Mouse (Mus musculus) MEL-GATA-1-ER (cell line): Measurements from ENCODE around the gene Aloxe3.

Experiments
- DNase-seq: peaks from one replicate; pipeline ENCODE4 v3.0.0-alpha.2; 2012; ENCODE audit warnings: low read depth; ENCODE audit errors: extremely low read depth

Aloxe3 gene

DNA sequence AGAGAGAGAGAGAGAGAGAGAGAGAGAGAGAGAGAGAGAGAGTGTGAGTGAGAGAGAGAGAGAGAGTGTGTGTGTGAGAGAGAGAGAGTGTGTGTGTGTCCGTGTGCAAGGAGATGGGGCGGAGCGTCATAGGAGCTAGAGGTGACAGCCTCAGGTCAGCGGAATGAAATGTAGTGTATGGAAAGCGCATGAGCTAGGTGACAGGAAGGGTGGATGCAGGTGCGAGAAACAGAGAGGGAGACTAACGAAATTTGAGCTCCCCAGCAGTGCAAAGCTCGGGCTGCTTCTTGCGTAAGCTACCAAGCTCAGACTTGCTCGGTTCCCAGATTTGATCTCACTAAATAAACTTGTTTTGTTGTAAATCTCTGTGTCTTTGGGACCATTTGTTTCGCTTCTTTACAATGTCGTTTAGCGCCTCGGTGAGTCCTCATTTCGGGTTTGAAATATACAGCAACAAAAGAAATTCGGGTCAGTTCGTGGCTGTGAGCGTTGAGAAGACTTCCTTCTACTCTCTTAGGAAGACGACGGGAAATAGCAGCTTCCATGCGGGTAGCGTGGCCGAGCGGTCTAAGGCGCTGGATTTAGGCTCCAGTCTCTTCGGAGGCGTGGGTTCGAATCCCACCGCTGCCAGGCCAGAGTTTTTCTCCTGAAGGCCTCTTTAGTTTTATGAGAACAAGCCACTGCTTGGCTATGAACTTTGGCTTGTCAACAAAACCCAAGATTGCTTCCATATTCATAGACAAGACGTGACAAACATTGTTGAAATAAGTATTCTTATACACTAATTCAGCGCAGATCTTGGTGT, 1.8 kb upstream of the Aloxe3 start:
- peak; percentile 87 for DNase-seq

- DNase-seq = no peak
Measured at GRCm38 (mm10) chr11:69124498-69124847, 1.2 kb upstream of the Aloxe3 start.

DNA sequence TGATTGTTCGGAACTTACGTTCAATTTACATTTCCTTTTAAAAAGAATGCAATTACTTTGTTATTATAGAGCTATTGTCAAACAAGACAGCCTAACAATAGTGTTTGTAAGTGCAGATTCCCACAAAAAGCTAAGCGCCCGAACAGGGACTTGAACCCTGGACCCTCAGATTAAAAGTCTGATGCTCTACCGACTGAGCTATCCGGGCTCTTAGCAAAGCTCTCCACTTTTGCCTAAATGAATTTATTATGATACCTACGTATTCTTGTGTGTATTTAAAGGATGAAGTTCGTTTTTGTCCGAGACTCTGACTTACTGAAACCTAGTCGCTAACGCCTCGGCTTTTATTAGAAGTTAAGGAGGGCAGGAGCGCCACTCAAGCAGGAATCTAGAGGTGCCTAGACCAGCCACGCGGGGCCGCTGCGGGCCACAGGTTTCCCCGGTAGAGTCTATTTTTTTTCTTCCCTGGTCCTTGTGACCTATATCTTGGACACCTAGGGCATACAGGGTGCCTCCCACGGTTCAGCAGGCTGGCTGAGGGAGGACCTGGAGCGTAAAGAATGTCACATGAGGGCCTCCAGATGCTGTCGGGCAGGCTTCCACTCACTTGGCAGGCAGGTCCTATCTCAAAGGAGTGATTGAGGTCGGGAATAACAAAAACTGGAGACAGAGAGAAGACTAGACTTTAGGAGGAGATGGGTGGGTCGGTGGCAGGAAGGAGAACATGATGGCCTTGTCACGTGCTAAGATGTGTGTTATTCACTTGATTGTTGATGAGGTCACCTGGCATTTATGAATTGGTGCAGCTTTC, 450 bp upstream of the Aloxe3 start:
- DNase-seq = peak; percentile 94

DNA sequence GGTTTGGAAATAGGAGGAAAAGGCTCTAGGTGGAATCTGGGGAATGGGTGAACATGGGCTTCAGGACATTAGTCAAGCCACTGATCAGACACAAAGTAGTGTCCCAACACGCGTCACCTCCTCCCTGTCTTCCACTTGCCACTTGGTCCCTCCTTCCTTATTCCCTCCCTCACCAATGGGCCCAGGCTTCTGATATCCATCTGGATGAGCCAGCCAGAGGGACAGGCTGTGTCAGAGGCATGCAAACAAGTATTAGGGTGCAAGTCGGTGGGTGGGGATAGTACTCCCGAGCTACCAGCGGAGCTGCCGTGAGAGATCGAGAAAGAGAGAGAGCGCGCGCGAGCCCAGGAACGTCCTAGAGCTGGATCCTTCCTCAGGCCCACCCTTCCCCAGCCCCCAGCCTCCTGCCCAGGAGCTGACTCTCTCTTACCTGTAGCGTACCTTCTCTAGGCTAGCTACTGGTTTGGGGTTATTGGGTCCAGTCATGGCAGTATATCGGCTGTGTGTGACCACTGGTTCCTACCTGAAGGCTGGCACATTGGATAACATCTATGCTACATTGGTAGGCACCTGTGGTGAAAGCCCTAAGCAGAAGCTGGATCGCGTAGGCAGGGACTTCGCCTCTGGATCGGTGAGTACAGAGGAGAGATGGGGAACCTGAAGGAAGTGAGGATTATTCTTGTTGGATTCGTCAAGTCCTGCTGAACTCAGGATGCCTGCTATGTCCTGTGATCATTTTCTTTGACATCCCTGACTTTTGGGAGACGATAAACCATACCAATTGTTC, 416 bp downstream of the Aloxe3 start:
- DNase-seq = no peak

DNA sequence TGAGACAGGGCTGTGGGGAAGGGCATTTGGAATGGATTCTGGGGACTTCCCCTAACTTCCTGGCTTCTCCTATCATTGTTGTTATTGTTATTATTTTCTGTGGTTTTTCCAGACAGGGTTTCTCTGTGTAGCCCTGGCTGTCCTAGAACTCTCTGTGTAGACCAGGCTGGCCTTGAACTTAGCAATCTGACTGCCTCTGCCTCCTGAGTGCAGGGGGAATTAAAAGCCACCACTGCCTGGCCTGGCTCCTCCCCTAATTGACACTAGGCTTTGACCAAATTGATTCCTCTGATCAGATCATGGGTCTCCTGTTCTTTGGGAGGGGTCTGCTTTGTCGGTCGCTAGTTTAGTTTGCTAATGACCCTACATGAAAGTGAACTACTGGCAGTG, 1.0 kb downstream of the Aloxe3 start:
- no peak for DNase-seq

DNA sequence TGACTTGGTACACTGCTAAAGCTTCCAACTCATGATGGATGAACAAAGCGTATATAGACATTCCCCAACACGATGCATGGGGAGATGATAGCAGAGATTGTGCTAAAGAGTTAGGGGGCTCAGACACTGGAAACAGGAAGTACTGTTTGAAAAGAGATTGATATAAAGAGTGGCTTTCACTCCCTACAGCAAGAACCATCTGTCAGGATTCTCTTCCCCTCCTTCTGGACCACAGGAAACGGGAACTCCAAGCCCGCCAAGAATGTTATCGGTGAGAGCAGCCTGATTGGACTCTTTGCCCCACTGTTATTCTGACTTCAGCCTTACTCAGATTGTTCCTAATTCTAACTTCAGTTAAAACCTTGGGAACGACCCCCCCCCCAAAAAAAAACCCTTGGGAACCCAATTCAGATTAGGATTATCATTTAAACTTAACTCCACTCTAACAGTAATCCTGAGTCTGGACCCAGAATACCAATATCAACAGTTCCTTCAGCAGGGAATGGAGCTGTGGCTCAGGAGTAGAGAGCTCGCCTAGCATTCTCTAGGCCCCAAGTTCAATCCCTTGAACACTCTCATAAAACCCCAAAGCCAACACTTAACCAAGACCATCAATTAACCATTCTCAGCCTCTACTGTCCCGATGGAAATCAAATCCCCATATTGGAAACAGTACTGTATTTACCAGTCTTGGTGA, 2.9 kb downstream of the Aloxe3 start:
- DNase-seq = no peak

DNA sequence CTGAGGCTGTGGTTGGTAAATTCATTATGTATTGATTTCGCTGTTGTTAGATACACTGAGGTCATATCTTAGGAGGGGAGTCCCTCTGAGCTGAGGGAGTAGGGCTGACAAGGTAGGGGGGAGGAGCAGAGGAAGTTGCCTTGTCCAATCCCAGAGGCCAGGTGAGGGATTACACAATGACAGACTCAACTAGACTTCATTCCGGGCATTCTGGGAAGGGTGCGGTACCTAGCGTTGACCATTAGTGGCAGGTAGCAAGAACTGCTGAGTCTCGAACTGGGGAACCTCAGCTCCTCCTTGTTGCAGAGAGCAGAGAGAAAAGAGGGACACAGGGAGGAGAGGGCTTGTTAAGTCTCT, 7.8 kb downstream of the Aloxe3 start:
- DNase-seq = no peak

DNA sequence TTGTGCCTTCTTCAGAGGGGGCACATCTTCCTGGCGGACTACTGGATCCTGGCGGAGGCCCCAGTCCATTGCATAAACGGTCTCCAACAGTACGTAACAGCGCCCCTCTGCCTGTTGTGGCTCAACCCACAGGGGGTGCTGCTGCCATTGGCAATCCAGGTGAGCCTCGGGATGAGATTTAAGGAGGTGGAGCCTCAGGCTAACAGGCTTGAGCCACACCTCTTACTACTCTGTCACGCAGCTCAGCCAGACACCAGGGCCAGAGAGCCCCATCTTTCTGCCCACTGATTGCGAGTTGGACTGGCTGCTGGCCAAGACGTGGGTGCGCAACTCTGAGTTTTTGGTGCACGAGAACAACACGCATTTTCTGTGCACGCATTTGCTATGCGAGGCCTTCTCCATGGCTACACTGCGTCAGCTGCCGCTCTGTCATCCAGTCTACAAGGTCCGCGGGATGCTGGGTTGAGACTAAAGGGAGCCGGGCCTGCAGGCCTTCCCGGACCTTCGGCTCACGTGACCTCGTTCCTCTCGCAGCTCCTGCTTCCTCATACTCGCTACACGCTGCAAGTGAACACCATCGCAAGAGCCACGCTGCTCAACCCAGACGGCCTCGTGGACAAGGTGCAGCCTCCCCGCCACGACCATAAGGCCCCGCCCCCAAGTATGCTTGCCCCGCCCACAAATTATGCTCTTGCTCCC, 8.4 kb downstream of the Aloxe3 start:
- DNase-seq = peak; percentile 47

DNA sequence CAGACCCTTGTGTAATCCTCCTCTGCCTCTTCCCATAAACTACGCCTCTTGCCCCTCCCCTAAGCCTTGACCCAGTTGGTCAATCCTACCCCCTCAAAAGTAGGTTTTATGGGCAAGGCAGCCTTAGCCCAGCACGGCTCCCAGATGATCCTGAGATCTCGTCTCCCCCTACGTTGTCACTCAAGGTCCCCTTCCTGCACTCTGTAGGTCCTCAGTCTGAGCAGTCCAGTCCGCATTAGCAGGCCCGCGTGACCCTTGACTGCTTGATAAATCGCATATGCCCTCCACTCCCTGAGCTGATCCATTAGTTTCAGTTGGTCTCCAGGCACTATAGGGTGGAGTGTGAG, 8.9 kb downstream of the Aloxe3 start:
- DNase-seq = no peak

DNA sequence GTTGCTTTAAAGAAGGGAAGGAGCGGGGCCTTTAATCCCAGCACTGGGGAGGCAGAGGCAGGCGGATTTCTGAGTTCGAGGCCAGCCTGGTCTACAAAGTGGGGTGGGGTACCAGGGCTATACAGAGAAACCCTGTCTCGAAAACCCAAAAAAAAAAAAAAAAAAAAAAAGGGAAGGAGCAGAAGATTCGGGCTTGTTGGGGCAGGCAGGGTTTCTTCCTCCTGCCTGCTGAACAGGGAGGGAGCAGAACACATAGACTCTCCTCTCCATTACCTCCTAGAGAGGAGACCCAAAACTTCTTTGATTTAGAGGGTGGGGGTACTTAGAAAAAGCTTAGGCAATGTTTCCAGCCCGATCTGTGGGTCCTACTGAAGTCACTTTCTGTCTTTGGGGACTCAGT, 9.7 kb downstream of the Aloxe3 start:
- no peak for DNase-seq

- DNase-seq = no peak
Measured at GRCm38 (mm10) chr11:69147546-69147945, 21.9 kb downstream of the Aloxe3 start.

- no peak for DNase-seq
Measured at GRCm38 (mm10) chr11:69148451-69148960, 22.8 kb downstream of the Aloxe3 start.

- no peak for DNase-seq
Measured at GRCm38 (mm10) chr11:69149728-69150127, 24.0 kb downstream of the Aloxe3 start.

GRCm38 (mm10) chr11:69150444-69150843, 24.7 kb downstream of the Aloxe3 start:
- peak; percentile 36 for DNase-seq

- no peak for DNase-seq
Measured at GRCm38 (mm10) chr11:69151004-69151403, 25.3 kb downstream of the Aloxe3 start.

GRCm38 (mm10) chr11:69153831-69154230, 28.1 kb downstream of the Aloxe3 start:
- DNase-seq = no peak

- DNase-seq = no peak
Measured at GRCm38 (mm10) chr11:69155351-69155750, 29.7 kb downstream of the Aloxe3 start.

- no peak for DNase-seq
Measured at GRCm38 (mm10) chr11:69156800-69157199, 31.1 kb downstream of the Aloxe3 start, which contains the start of gene Alox12b. Gene Alox12b, plus strand, starts transcription at chr11:69156989.

GRCm38 (mm10) chr11:69169313-69169712, 43.6 kb downstream of the Aloxe3 start:
- no peak for DNase-seq

GRCm38 (mm10) chr11:69171626-69172025, 45.9 kb downstream of the Aloxe3 start:
- no peak for DNase-seq

- no peak for DNase-seq
Measured at GRCm38 (mm10) chr11:69172606-69173005, 46.9 kb downstream of the Aloxe3 start.
